Mouse (Mus musculus) testis, adult 2 months (tissue): Measurements from ENCODE around the gene Lef1. TPM values are rescaled to one million over a fixed set of nuclear protein-coding genes. Genes with fewer than 3 reads are reported as not detected.

ENCODE experiments used
- H3K27ac ChIP-seq: fragments of 200-500 bp; 2 replicates; pipeline ENCODE4 v1.5.1; 2012; ENCODE audit warnings: low read depth, low read length; ENCODE audit not compliant: control insufficient read depth, insufficient read depth
- H3K27me3 ChIP-seq: fragments of 200-500 bp; 2 replicates; pipeline ENCODE4 v1.6.1; 2012; ENCODE audit warnings: mild to moderate bottlenecking, low read length, moderate library complexity; ENCODE audit not compliant: control insufficient read depth, insufficient read depth
- H3K36me3 ChIP-seq: fragments of 200-500 bp; 2 replicates; pipeline ENCODE4 v1.6.1; 2012; ENCODE audit warnings: mild to moderate bottlenecking, low read length; ENCODE audit not compliant: control insufficient read depth, insufficient read depth
- H3K4me1 ChIP-seq: fragments of 200-500 bp; 2 replicates; pipeline ENCODE4 v1.6.1; 2012; ENCODE audit warnings: low read length; ENCODE audit not compliant: control insufficient read depth, insufficient read depth
- H3K4me3 ChIP-seq: fragments of 200-500 bp; 2 replicates; pipeline ENCODE4 v1.5.1; 2012; ENCODE audit warnings: low read depth, mild to moderate bottlenecking, low read length, moderate library complexity, mixed read lengths; ENCODE audit not compliant: control insufficient read depth
- CTCF ChIP-seq: fragments of 200-500 bp; IDR thresholded peaks from 2 replicates; pipeline ENCODE4 v1.5.1; 2012; ENCODE audit warnings: low read depth, mild to moderate bottlenecking, inconsistent platforms, low read length, moderate library complexity; ENCODE audit not compliant: control insufficient read depth, insufficient read depth, insufficient replicate concordance
- POLR2A ChIP-seq: fragments of 200-500 bp; IDR thresholded peaks from 2 replicates; pipeline ENCODE4 v1.6.1; 2012; ENCODE audit warnings: low read depth, mild to moderate bottlenecking, inconsistent platforms, low read length, moderate library complexity; ENCODE audit not compliant: control insufficient read depth
- polyA plus RNA-seq: library from polyadenylated mRNA; depleted of rRNA; stranded (reverse); fragments of >200 nt; gene quantifications from 2 replicates; pipeline ENCODE4 v1.2.3, GENCODE M21; 2012

Lef1 gene
- polyA plus RNA-seq, 1 experiment = 84.7 TPM

DNA sequence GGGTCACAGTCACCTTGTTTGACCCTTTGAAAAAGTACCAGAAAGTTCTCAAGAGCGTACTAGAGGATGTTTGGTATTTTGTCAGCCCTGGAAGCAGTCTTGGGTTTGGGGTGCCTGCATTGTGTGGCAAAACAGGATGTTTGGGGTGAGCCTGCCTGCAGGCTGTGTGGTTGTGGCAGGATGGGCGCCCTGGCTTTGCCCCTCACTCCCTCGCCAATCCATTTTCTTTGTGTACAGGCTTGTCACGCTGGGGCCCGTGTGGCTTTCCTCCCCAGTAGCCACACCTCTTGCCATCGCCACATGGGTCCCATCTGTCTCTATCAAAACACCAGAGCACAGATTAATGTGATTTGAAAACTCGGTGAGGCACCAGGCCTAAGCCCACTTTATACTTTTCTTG lies 47.2 kb downstream of the Lef1 start:
- peaks cover 1% of the 10 kb centered on the region for H3K4me1 ChIP-seq

GRCm38 (mm10) chr3:131159204-131159760 lies 49.0 kb downstream of the Lef1 start:
- no peak for TF ChIP-seq POLR2A
- TF ChIP-seq CTCF = no peak
- Histone ChIP-seq H3K36me3 (no peaks in the 10 kb centered on the region), H3K4me1 (peaks cover 2% of the 10 kb centered on the region), H3K4me3 (no peak overlapping the region), H3K27me3 (no peaks in the 10 kb centered on the region), H3K27ac (no peak overlapping the region)

More for the DNA sequence above, 47.2 kb downstream of the Lef1 start:
- Histone ChIP-seq H3K27ac (no peak overlapping the region), H3K27me3 (no peaks in the 10 kb centered on the region), H3K4me3 (no peak overlapping the region), H3K36me3 (no peaks in the 10 kb centered on the region; the same call in 1 of the 2 replicates)
- TF ChIP-seq CTCF (no peak), POLR2A (no peak)

GRCm38 (mm10) chr3:131159881-131160615 lies 49.8 kb downstream of the Lef1 start:
- Histone ChIP-seq H3K27ac (no peak overlapping the region), H3K36me3 (no peaks in the 10 kb centered on the region), H3K27me3 (no peaks in the 10 kb centered on the region), H3K4me1 (peaks cover 2% of the 10 kb centered on the region), H3K4me3 (no peak overlapping the region)
- TF ChIP-seq POLR2A (no peak), CTCF (no peak)

DNA sequence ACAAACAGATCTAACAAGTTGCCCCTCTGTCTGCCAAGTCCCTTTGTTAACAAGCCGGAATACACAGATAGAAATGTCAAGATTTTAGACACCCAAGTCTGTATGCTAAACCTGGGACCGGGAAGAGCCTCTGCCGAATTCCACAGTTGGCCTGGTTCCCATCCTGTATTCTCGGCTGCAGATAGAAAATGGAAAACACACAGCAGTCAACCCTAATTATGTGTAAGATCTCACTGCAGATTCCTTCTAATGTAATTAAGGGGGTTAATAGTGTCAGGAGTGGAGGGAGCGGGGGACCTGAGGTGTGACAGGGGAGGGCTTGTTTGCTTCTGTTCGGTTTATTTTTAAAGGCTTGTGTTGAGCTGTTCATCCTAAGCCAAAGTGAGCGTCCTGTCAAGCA lies 50.6 kb downstream of the Lef1 start:
- no peaks in the 10 kb centered on the region for H3K36me3 ChIP-seq
- H3K4me3 ChIP-seq = no peak overlapping the region
- H3K27me3 ChIP-seq = no peaks in the 10 kb centered on the region
- peaks cover 2% of the 10 kb centered on the region for H3K4me1 ChIP-seq
- H3K27ac ChIP-seq = no peak overlapping the region
- TF ChIP-seq CTCF (no peak), POLR2A (no peak)

GRCm38 (mm10) chr3:131167731-131168130 lies 57.5 kb downstream of the Lef1 start:
- Histone ChIP-seq H3K36me3 (no peaks in the 10 kb centered on the region), H3K4me3 (no peak overlapping the region), H3K4me1 (no peaks in the 10 kb centered on the region), H3K27me3 (no peaks in the 10 kb centered on the region), H3K27ac (no peak overlapping the region)
- no peak for TF ChIP-seq POLR2A
- TF ChIP-seq CTCF = no peak

DNA sequence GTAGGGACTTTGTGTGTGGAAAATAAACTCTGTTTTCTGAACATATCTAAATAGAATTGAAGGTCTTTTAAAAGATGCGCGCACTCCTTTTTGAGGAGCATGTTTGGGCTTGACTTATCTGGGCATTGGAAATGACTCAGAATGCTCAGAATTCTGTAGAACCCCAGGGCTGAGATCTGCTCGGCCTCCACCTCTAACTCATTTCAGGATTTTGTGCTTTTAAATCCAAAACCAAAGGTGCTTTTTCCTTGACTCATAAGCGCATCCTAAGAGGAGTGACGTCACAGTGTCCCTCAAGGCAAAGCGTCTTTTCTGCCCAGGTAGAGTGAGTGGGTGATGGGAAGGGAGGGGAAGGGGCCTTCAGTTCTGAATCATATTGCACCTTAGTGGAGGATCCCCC lies 58.9 kb downstream of the Lef1 start:
- Histone ChIP-seq H3K27ac (no peak overlapping the region), H3K27me3 (no peaks in the 10 kb centered on the region), H3K4me1 (no peaks in the 10 kb centered on the region), H3K36me3 (no peaks in the 10 kb centered on the region), H3K4me3 (no peak overlapping the region)
- TF ChIP-seq CTCF = no peak
- no peak for TF ChIP-seq POLR2A

- Histone ChIP-seq H3K36me3 (no peaks in the 10 kb centered on the region), H3K4me1 (no peaks in the 10 kb centered on the region), H3K27me3 (no peaks in the 10 kb centered on the region), H3K27ac (no peak overlapping the region), H3K4me3 (no peak overlapping the region)
- TF ChIP-seq CTCF = no peak
- no peak for TF ChIP-seq POLR2A
Measured at GRCm38 (mm10) chr3:131170099-131170643, 59.9 kb downstream of the Lef1 start.

GRCm38 (mm10) chr3:131171292-131171960 lies 61.2 kb downstream of the Lef1 start:
- no peak for TF ChIP-seq CTCF
- TF ChIP-seq POLR2A = no peak
- H3K27ac ChIP-seq = no peak overlapping the region

More at GRCm38 (mm10) chr3:131171292-131171960, 61.2 kb downstream of the Lef1 start:
- Histone ChIP-seq H3K4me3 (no peak overlapping the region), H3K36me3 (no peaks in the 10 kb centered on the region), H3K4me1 (no peaks in the 10 kb centered on the region), H3K27me3 (no peaks in the 10 kb centered on the region)
